Mouse (Mus musculus): Measurements from ENCODE around the gene Nuak1.

DNA sequence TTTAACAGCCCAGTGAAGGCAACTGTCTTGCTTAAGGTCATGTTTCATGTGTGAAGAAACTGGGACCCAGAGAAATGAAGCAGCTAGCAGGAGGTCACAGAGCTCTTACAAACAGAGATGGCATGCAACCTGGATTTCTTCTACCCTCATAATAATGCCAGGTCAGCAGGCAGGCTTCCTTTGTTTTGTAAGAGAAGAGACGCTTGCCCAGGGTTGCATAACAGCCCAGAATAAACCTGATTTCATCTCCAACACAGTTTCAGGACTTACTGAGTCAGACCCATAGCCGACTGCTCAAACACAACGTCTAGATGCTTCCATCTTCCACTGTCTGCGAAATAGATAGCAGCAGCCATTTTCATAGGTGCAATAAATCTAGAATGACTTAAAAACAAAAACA is 105.0 kb downstream of the Nuak1 start:
- no peak for TF ChIP-seq POLR2A (IDR thresholded peaks at IDR 0.05; ENCODE audit: extremely low read depth, insufficient read depth, low read length)
- no peak for TF ChIP-seq CTCF (IDR thresholded peaks at IDR 0.05; ENCODE audit: low read depth, low read length)

Data from liver, adult 2 months (tissue).